Mouse (Mus musculus): ENCODE results near the gene Efcab2. TPM values are rescaled to one million over a fixed set of nuclear protein-coding genes. Genes with fewer than 3 reads are reported as not detected.
A peak's percentile ranks its signal among the peaks of the same experiment; 100 is the strongest.

Gene Efcab2
- polyA plus RNA-seq, 1 experiment from 2014 or later, result 4.9 TPM

DNA sequence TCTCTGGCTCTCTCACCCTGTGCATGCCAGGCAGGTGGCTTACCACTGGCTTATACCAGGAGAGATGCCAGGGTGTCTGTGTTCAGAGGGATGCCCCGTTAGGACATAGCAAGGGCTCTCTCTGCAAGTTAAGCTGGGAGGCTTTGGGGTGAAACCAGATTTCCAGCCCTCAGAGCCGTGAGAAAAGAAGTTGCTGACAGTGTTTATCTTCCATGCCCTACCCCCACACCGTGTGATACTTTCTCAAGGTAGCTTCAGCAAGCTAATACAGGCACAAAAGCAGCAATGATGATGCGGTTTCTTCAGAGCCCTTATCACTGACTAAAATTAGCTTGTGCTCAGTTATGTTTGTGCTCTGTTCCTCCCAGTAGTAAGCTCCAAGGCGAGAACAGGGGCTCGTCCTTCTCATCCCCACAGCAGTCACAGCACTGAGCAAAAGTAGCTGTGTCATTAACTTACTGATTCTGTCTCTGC, 42.4 kb downstream of the Efcab2 start:
- no peak for ATAC-seq (ENCODE audit: insufficient number of reproducible peaks, low FRiP score, low TSS enrichment, low read depth)
- Histone ChIP-seq H3K4me3 (replicated peaks) (no peak overlapping the region), H3K4me2 (replicated peaks) (no peak overlapping the region), H3K36me3 (no peaks in the 10 kb centered on the region), H3K27ac (replicated peaks) (no peak overlapping the region), H3K9me3 (replicated peaks) (no peaks in the 10 kb centered on the region), H3K27me3 (no peaks in the 10 kb centered on the region), H3K4me1 (no peaks in the 10 kb centered on the region), H3K9ac (no peak overlapping the region)
- WGBS, result 61% methylated on average over 6 of the region's 6 CpGs

DNA sequence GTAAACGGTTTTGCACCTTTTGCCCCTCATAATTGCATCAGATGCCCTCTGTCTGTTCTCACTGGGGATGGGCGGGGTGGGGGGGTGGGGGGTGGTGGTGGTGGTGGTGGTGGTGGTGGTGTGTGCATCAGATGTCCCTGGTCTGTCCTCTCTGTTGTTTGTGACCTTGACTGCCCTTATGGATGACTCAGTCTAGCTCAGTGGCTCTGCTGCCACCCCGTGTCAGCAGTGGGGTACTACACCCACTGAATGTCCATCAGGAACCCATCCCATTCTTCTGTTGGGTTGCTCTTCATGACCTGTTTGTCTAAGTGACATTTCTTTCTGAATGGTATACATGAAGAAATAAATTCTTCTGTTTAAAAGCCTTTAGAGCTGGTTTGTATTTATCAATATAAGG, 43.3 kb downstream of the Efcab2 start:
- no peak for ATAC-seq (ENCODE audit: insufficient number of reproducible peaks, low FRiP score, low TSS enrichment, low read depth)
- 20% methylated on average over 3 of the region's 3 CpGs for WGBS
- no peak overlapping the region for H3K4me2 ChIP-seq (replicated peaks)

GRCm38 (mm10) chr1:178449933-178450332, 44.0 kb downstream of the Efcab2 start:
- no peak for ATAC-seq (ENCODE audit: insufficient number of reproducible peaks, low FRiP score, low TSS enrichment, low read depth)
- H3K4me2 ChIP-seq (replicated peaks), result no peak overlapping the region
- no peaks in the 10 kb centered on the region for H3K9me3 ChIP-seq (replicated peaks)
- no peaks in the 10 kb centered on the region for H3K27me3 ChIP-seq
- no peaks in the 10 kb centered on the region for H3K4me1 ChIP-seq
- H3K36me3 ChIP-seq, result no peaks in the 10 kb centered on the region
- no peak overlapping the region for H3K27ac ChIP-seq (replicated peaks)
- no peak overlapping the region for H3K4me3 ChIP-seq (replicated peaks)
- WGBS, result 77% methylated on average over 2 of the region's 2 CpGs
- no peak overlapping the region for H3K9ac ChIP-seq

More for the DNA sequence above, 43.3 kb downstream of the Efcab2 start:
- Histone ChIP-seq H3K27ac (replicated peaks) (no peak overlapping the region), H3K36me3 (no peaks in the 10 kb centered on the region), H3K4me1 (no peaks in the 10 kb centered on the region), H3K4me3 (replicated peaks) (no peak overlapping the region), H3K9ac (no peak overlapping the region), H3K27me3 (no peaks in the 10 kb centered on the region), H3K9me3 (replicated peaks) (no peaks in the 10 kb centered on the region)

GRCm38 (mm10) chr1:178454125-178454524, 48.2 kb downstream of the Efcab2 start:
- Histone ChIP-seq H3K27ac (replicated peaks) (no peak overlapping the region), H3K27me3 (no peaks in the 10 kb centered on the region), H3K4me2 (replicated peaks) (no peak overlapping the region), H3K9ac (no peak overlapping the region), H3K36me3 (no peaks in the 10 kb centered on the region), H3K4me1 (no peaks in the 10 kb centered on the region), H3K9me3 (replicated peaks) (no peaks in the 10 kb centered on the region), H3K4me3 (replicated peaks) (no peak overlapping the region)
- WGBS, result 95% methylated on average over 3 of the region's 3 CpGs
- ATAC-seq (ENCODE audit: insufficient number of reproducible peaks, low FRiP score, low TSS enrichment, low read depth), result no peak

- ATAC-seq (ENCODE audit: insufficient number of reproducible peaks, low FRiP score, low TSS enrichment, low read depth), result no peak
- Histone ChIP-seq H3K27ac (replicated peaks) (no peak overlapping the region), H3K4me2 (replicated peaks) (no peak overlapping the region), H3K4me1 (no peaks in the 10 kb centered on the region), H3K9ac (no peak overlapping the region), H3K36me3 (no peaks in the 10 kb centered on the region), H3K27me3 (no peaks in the 10 kb centered on the region), H3K4me3 (replicated peaks) (no peak overlapping the region), H3K9me3 (replicated peaks) (no peaks in the 10 kb centered on the region)
- 81% methylated on average over 1 of the region's 1 CpGs for WGBS
Observed at GRCm38 (mm10) chr1:178455120-178455519, 49.2 kb downstream of the Efcab2 start.

DNA sequence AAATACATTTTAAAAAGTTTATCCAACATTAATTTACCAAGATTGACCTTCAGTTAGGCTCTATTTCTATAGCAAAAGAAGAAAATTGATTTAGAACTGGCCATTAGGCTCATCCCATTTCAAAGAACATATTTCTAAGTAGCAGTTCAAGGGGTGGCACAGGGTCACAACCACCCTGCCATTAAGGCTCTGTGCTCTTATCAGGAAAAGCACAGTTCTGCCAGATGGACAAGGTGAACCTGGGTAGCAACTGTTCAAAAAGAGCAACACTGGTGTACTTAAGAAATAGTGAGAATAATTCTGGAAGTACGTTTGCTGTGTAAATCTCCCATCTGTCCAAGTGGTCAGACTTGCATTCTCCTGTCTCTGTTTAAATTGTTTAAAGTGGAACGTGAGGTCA, 52.1 kb downstream of the Efcab2 start:
- WGBS, result 89% methylated on average over 2 of the region's 2 CpGs
- Histone ChIP-seq H3K4me3 (replicated peaks) (no peak overlapping the region), H3K27me3 (no peaks in the 10 kb centered on the region), H3K4me2 (replicated peaks) (no peak overlapping the region), H3K9me3 (replicated peaks) (no peaks in the 10 kb centered on the region), H3K36me3 (no peaks in the 10 kb centered on the region), H3K4me1 (no peaks in the 10 kb centered on the region), H3K27ac (replicated peaks) (no peak overlapping the region), H3K9ac (no peak overlapping the region)
- ATAC-seq (ENCODE audit: insufficient number of reproducible peaks, low FRiP score, low TSS enrichment, low read depth), result no peak

- Histone ChIP-seq H3K4me3 (replicated peaks) (no peak overlapping the region), H3K4me2 (replicated peaks) (no peak overlapping the region)
Observed at GRCm38 (mm10) chr1:178463712-178464111, 57.8 kb downstream of the Efcab2 start.

DNA sequence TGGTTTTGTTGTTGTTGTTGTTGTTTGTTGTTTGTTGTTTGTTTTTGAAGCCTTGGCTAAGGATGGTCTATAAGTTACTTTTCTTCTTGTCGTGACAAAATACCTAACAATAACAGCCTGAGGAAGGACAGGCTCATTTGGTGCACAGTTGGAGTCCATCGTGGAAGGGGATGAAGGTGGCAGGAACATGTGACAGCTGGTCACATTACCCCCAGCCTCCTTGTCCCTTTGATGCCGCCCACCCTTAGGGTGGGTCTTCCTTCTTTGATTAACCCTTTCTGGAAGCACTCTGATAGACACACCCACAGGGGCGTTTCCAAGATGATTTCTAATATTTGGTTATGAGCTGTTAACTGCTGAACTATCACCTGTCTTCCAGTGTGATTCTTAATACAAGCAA, 58.3 kb downstream of the Efcab2 start:
- peaks cover 9% of the 10 kb centered on the region for H3K4me1 ChIP-seq
- no peak overlapping the region for H3K4me3 ChIP-seq (replicated peaks)
- H3K27me3 ChIP-seq, result no peaks in the 10 kb centered on the region
- no peak overlapping the region for H3K4me2 ChIP-seq (replicated peaks)
- no peaks in the 10 kb centered on the region for H3K9me3 ChIP-seq (replicated peaks)
- 39% methylated on average over 4 of the region's 4 CpGs for WGBS
- H3K9ac ChIP-seq, result no peak overlapping the region
- ATAC-seq (ENCODE audit: insufficient number of reproducible peaks, low FRiP score, low TSS enrichment, low read depth), result no peak
- no peaks in the 10 kb centered on the region for H3K36me3 ChIP-seq
- no peak overlapping the region for H3K27ac ChIP-seq (replicated peaks)

More at GRCm38 (mm10) chr1:178463712-178464111, 57.8 kb downstream of the Efcab2 start:
- Histone ChIP-seq H3K9ac (0 out of 2 replicates have a peak overlapping the region, but pooled peaks have one; percentile 1), H3K27ac (replicated peaks) (no peak overlapping the region), H3K36me3 (no peaks in the 10 kb centered on the region), H3K9me3 (replicated peaks) (no peaks in the 10 kb centered on the region), H3K4me1 (peaks cover 9% of the 10 kb centered on the region), H3K27me3 (no peaks in the 10 kb centered on the region)
- 7% methylated on average over 2 of the region's 2 CpGs for WGBS
- peak; percentile 80 for ATAC-seq (ENCODE audit: insufficient number of reproducible peaks, low FRiP score, low TSS enrichment, low read depth)

DNA sequence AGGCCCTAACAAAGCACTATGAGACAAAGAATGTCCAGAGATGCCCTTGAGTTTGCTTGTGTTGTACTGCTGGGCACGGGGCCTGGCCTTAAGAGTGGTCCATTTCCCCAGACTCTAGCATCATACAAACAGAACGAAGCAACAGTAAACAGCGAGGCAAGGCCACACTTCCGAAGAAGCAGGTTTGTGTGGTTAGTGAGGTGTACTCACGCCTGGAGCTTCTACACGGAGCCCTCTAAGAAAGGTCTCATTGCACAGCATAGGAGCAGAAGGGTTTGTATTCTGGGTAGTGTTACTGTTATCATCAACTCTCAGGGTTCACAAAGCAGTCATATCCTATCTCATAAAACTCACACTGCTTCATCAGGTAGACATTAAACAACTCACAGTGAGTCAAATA, 61.7 kb downstream of the Efcab2 start:
- H3K9ac ChIP-seq, result no peak overlapping the region
- no peak overlapping the region for H3K4me2 ChIP-seq (replicated peaks)
- peaks cover 9% of the 10 kb centered on the region for H3K4me1 ChIP-seq
- 67% methylated on average over 6 of the region's 6 CpGs for WGBS
- no peaks in the 10 kb centered on the region for H3K27me3 ChIP-seq
- no peak overlapping the region for H3K4me3 ChIP-seq (replicated peaks)
- H3K36me3 ChIP-seq, result no peaks in the 10 kb centered on the region
- H3K9me3 ChIP-seq (replicated peaks), result no peaks in the 10 kb centered on the region
- no peak for ATAC-seq (ENCODE audit: insufficient number of reproducible peaks, low FRiP score, low TSS enrichment, low read depth)
- H3K27ac ChIP-seq (replicated peaks), result no peak overlapping the region

DNA sequence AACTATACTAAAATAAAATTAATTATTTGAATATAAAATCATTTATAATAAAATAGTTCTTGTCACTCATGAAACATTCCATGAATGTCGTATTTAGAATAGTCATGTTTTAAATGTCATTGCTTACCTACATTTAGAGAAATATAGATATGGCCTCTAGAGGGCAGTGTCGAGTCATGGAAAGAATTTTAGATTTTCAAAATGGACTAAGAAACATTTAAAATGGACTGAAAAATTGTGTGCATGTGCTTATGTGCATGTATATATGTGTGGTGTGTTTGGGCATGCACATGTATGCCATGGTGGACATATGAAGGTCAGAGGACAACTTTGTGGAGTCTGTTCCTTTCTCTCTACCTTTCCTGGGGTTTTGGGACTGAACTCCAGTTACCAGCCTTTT, 62.4 kb downstream of the Efcab2 start:
- Histone ChIP-seq H3K27me3 (no peaks in the 10 kb centered on the region), H3K4me3 (replicated peaks) (no peak overlapping the region), H3K4me2 (replicated peaks) (no peak overlapping the region), H3K9me3 (replicated peaks) (no peaks in the 10 kb centered on the region), H3K4me1 (peaks cover 9% of the 10 kb centered on the region), H3K27ac (replicated peaks) (no peak overlapping the region), H3K36me3 (no peaks in the 10 kb centered on the region), H3K9ac (no peak overlapping the region)
- ATAC-seq (ENCODE audit: insufficient number of reproducible peaks, low FRiP score, low TSS enrichment, low read depth), result no peak
- 3% methylated on average over 2 of the region's 2 CpGs for WGBS

DNA sequence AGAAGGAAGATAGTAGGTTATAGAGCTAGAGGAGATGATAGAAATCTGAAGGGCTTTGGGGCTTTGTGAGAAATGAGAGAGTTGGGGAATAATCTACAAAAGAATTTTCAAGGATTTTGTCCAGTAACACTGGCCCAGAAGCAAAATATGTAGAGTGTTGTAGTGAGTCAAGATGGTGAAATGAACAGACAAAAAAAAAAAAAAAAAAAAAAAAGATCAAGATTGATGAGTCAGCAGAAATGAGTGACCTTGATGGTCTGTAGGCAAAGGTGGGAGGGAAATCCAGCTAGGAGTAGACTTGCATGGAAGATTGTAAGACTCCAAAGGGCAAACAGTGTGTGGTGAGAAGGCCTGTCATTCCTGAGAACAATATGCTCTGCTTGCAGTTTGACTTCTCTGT, 78.0 kb downstream of the Efcab2 start:
- no peaks in the 10 kb centered on the region for H3K9me3 ChIP-seq (replicated peaks)
- no peaks in the 10 kb centered on the region for H3K27me3 ChIP-seq
- H3K9ac ChIP-seq, result no peak overlapping the region
- no peak overlapping the region for H3K27ac ChIP-seq (replicated peaks)
- no peak overlapping the region for H3K4me3 ChIP-seq (replicated peaks)
- no peaks in the 10 kb centered on the region for H3K36me3 ChIP-seq
- H3K4me1 ChIP-seq, result no peaks in the 10 kb centered on the region
- ATAC-seq (ENCODE audit: insufficient number of reproducible peaks, low FRiP score, low TSS enrichment, low read depth), result no peak
- no peak overlapping the region for H3K4me2 ChIP-seq (replicated peaks)

DNA sequence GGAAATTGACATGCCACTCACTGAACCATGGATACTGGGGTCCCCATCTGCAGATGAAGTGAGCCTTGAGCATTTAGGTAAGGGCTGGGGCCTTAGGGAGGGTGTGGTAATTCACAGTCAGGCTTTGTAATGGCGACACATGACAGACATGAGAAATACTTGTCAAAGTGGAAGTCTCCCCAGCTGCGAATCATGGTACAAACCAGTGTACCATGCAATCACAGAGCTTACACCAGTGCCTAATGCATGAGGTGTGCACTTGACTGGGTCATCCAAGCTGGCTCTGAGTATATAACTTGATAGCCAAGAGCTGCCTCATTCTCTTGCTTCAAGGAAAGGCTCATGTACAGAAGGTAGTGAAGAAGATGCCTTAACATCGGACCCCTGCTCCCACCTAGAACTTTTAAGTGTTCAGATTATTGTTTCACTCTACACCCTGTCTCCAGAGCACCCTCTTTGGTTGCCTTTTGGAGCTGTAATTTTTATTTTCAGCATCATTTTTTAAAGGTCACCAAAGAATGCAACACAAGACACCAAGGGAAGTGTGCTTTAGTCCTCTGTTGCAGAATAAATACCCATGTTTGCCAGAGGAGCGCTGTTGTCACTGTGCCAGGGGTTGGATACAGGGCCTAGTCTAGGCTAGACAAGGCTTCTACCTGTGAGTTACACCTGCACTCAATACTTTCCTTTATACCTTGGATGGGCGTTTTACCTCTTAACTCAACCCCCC, 79.4 kb downstream of the Efcab2 start:
- Histone ChIP-seq H3K4me1 (no peaks in the 10 kb centered on the region), H3K27ac (replicated peaks) (no peak overlapping the region), H3K36me3 (no peaks in the 10 kb centered on the region), H3K27me3 (no peaks in the 10 kb centered on the region), H3K4me2 (replicated peaks) (no peak overlapping the region), H3K9ac (no peak overlapping the region), H3K4me3 (replicated peaks) (no peak overlapping the region), H3K9me3 (replicated peaks) (no peaks in the 10 kb centered on the region)
- ATAC-seq (ENCODE audit: insufficient number of reproducible peaks, low FRiP score, low TSS enrichment, low read depth), result no peak
- WGBS, result 85% methylated on average over 5 of the region's 5 CpGs
